Mouse (Mus musculus) ES-Bruce4 (cell line): ENCODE measurements around the gene Gatad2b.

Source experiments
- CTCF ChIP-seq: IDR thresholded peaks from one replicate; pipeline ENCODE4 v1.8.1; 2011; ENCODE audit warnings: low read depth, low read length
- EP300 ChIP-seq: IDR thresholded peaks from 2 replicates; pipeline ENCODE4 v1.6.1; 2011; ENCODE audit warnings: low read depth, low read length; ENCODE audit not compliant: insufficient read depth
- POLR2A ChIP-seq: IDR thresholded peaks from one replicate; pipeline ENCODE4 v1.8.1; 2011; ENCODE audit warnings: low read length; ENCODE audit not compliant: insufficient read depth

DNA sequence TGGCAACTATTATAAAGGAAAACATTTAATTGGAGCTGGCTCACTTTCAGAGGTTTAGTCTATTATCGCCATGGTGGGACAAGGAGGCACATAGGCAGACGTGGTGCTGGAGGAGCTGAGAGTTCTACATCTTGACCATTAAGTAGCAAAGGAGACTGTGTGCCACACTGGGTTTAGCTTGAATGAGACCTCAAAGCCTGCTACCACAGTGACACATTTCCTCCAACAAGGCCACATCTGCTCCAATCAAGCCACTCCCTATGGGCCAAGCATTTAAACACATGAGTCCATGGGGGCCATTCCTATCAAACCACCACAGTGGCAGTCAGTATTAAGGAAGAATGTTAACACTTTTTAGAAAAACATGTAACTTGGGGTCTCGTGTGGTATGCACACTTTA, 45.2 kb downstream of the Gatad2b start:
- TF ChIP-seq CTCF: no peak
- no peak for TF ChIP-seq EP300
- TF ChIP-seq POLR2A: no peak
